28 mouse cellular contexts compared by ENCODE assay signal in the genomic region with DNA sequence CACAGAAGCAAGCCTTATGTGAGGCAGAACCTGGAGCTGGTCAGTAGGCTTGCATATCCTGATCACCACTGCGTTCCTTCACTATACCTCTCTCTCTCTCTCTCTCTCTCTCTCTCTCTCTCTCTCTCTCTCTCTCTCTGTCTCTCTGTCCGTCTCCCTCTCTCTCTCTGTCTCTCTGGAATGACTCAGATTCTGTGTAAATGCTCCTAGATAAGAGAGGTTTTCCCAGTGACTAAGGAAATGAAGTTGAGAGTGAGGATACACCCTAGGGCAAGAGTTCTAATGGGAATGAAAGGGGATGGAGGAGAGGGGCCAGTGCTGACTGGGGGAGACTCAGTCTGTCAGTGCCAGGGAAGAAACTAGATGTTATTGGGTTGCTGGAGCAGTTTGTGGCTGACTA.
"Had no signal": no experiment of that assay in that cellular context is flagged by ENCODE, and none has a peak within 500 bp of the region (broad histone marks: within the 10 kb centered on the region; RNA-seq: fewer than 3 reads in every experiment).

No protein-coding gene starts in this region.

- ATAC-seq: liver, embryonic 12.5 days; liver, postnatal 0 days; lung, postnatal 0 days; midbrain, embryonic 13.5 days; midbrain, embryonic 15.5 days; midbrain, embryonic 16.5 days had no signal

- H3K4me1 ChIP-seq: limb, embryonic 12.5 days; limb, embryonic 15.5 days; liver, embryonic 15.5 days; midbrain, embryonic 10.5 days; midbrain, embryonic 12.5 days; midbrain, embryonic 13.5 days; midbrain, embryonic 15.5 days; neural tube, embryonic 12.5 days had no signal

- H3K9me3 ChIP-seq: limb, embryonic 12.5 days; limb, embryonic 13.5 days; limb, embryonic 15.5 days; liver, embryonic 12.5 days; liver, embryonic 13.5 days; liver, embryonic 15.5 days; lung, embryonic 15.5 days; megakaryocyte, embryonic 14.5 days; midbrain, embryonic 10.5 days; midbrain, embryonic 12.5 days; midbrain, embryonic 13.5 days; midbrain, embryonic 15.5 days; neural tube, embryonic 12.5 days had no signal

- H3K27ac ChIP-seq: limb, embryonic 12.5 days; limb, embryonic 13.5 days; limb, embryonic 15.5 days; liver, embryonic 12.5 days; liver, embryonic 13.5 days; liver, embryonic 14.5 days; liver, embryonic 15.5 days; lung, embryonic 15.5 days; macrophage; midbrain, embryonic 10.5 days; midbrain, embryonic 12.5 days; midbrain, embryonic 13.5 days; midbrain, embryonic 15.5 days; neural tube, embryonic 12.5 days had no signal

- DNase-seq: left cerebral cortex, postnatal 4 days; liver, embryonic 13.5 days; liver, postnatal 0 days; lung, adult 18-20 months; lung, adult 2 months; lung, embryonic 14.5 days; lung, postnatal 10 days; lung, postnatal 14 days; lung, postnatal 36 days; lung, postnatal 4 days; midbrain, embryonic 14.5 days had no signal

- H3K4me3 ChIP-seq: limb, embryonic 12.5 days; limb, embryonic 13.5 days; limb, embryonic 15.5 days; liver, embryonic 12.5 days; liver, embryonic 13.5 days; liver, embryonic 15.5 days; lung, embryonic 15.5 days; megakaryocyte, embryonic 14.5 days; midbrain, embryonic 10.5 days; midbrain, embryonic 12.5 days; midbrain, embryonic 13.5 days; midbrain, embryonic 15.5 days; myocyte; neural tube, embryonic 12.5 days had no signal

- H3K36me3 ChIP-seq: limb, embryonic 12.5 days; limb, embryonic 13.5 days; limb, embryonic 15.5 days; liver, embryonic 12.5 days; liver, embryonic 13.5 days; liver, embryonic 15.5 days; lung, embryonic 15.5 days; midbrain, embryonic 10.5 days; midbrain, embryonic 12.5 days; midbrain, embryonic 13.5 days; midbrain, embryonic 15.5 days; neural tube, embryonic 12.5 days had no signal

- H3K27me3 ChIP-seq: limb, embryonic 12.5 days; limb, embryonic 13.5 days; limb, embryonic 15.5 days; liver, embryonic 12.5 days; liver, embryonic 13.5 days; liver, embryonic 15.5 days; lung, embryonic 15.5 days; midbrain, embryonic 12.5 days; midbrain, embryonic 13.5 days; midbrain, embryonic 15.5 days; neural tube, embryonic 12.5 days had no signal
